28 mouse cellular contexts compared by ENCODE assay signal in genomic region chrX:23422746-23423145, GRCm38 (mm10). TPM values are rescaled to one million over a fixed set of nuclear protein-coding genes. Genes with fewer than 3 reads are reported as not detected.
DNase-seq lines count a peak whose midpoint lies in the region; ATAC-seq lines count a peak whose summit lies in the region.
"Had no signal": no experiment of that assay in that cellular context is flagged by ENCODE, and none has a peak within 500 bp of the region (broad histone marks: within the 10 kb centered on the region; RNA-seq: fewer than 3 reads in every experiment).

No protein-coding gene starts in this region.

- no peaks in the 10 kb centered on the region for H3K36me3 ChIP-seq in forebrain, embryonic 13.5 days (ENCODE audit: poor library complexity, severe bottlenecking)
- no peaks in the 10 kb centered on the region for H3K36me3 ChIP-seq in forebrain, embryonic 12.5 days (replicated peaks)
- H3K36me3 ChIP-seq in midbrain, embryonic 13.5 days, result no peaks in the 10 kb centered on the region
- no peaks in the 10 kb centered on the region for H3K36me3 ChIP-seq in midbrain, embryonic 10.5 days
- H3K36me3 ChIP-seq in kidney, embryonic 16.5 days (ENCODE audit: insufficient read depth, low read length), result no peaks in the 10 kb centered on the region
- H3K36me3 ChIP-seq: intestine, embryonic 15.5 days; limb, embryonic 10.5 days; limb, embryonic 15.5 days; liver, embryonic 13.5 days had no signal

- DNase-seq in midbrain, embryonic 10.5 days (ENCODE audit: low spot score), result no peak
- peak; percentile 18 for DNase-seq in forelimb bud, embryonic 11.5 days (ENCODE audit: low read depth, low spot score)
- peak; percentile 1 for DNase-seq in telencephalon, adult 2 months (ENCODE audit: low read depth, low spot score)
- no peak for DNase-seq in cerebellum, adult 9-11 months
- DNase-seq: adrenal gland, postnatal 14 days; cerebellum, adult 2 months; cerebellum, postnatal 25 days; gastrocnemius, postnatal 10 days; kidney, adult 2 months; kidney, postnatal 4 days; layer of hippocampus, postnatal 36 days; liver, embryonic 13.5 days; lung, adult 18-20 months; right cerebral cortex, adult 18-20 months; thymus, postnatal 4 days had no signal

- H3K9ac ChIP-seq in forebrain, embryonic 13.5 days, result no peak overlapping the region
- H3K9ac ChIP-seq in forebrain, embryonic 12.5 days, result no peak overlapping the region
- H3K9ac ChIP-seq in midbrain, embryonic 13.5 days (replicated peaks), result no peak overlapping the region
- no peak overlapping the region for H3K9ac ChIP-seq in kidney, embryonic 16.5 days (replicated peaks; ENCODE audit: low read length)
- H3K9ac ChIP-seq: intestine, embryonic 15.5 days; limb, embryonic 15.5 days; liver, embryonic 13.5 days had no signal

- H3K9me3 ChIP-seq in forebrain, embryonic 13.5 days (replicated peaks), result no peaks in the 10 kb centered on the region
- H3K9me3 ChIP-seq in forebrain, embryonic 12.5 days, result no peaks in the 10 kb centered on the region
- no peaks in the 10 kb centered on the region for H3K9me3 ChIP-seq in midbrain, embryonic 13.5 days
- no peaks in the 10 kb centered on the region for H3K9me3 ChIP-seq in midbrain, embryonic 10.5 days (replicated peaks)
- H3K9me3 ChIP-seq in kidney, embryonic 16.5 days (ENCODE audit: low read length), result no peaks in the 10 kb centered on the region
- H3K9me3 ChIP-seq: intestine, embryonic 15.5 days; limb, embryonic 10.5 days; limb, embryonic 15.5 days; liver, embryonic 13.5 days had no signal

- 0 out of 2 replicates have a peak, but pooled peaks have one; percentile 45 for ATAC-seq in forebrain, embryonic 13.5 days
- no peak for ATAC-seq in forebrain, embryonic 12.5 days (ENCODE audit: low FRiP score)
- peak; percentile 68; the same call in 1 of the 2 replicates for ATAC-seq in midbrain, embryonic 13.5 days
- no peak for ATAC-seq in kidney, embryonic 16.5 days (ENCODE audit: low FRiP score, low TSS enrichment)
- ATAC-seq: hindbrain, embryonic 16.5 days; intestine, embryonic 15.5 days; lung, postnatal 0 days; Patski had no signal

- WGBS in forebrain, embryonic 13.5 days, result 71% methylated on average over 1 of the region's 1 CpGs
- 81% methylated on average over 1 of the region's 1 CpGs for WGBS in forebrain, embryonic 12.5 days
- 70% methylated on average over 1 of the region's 1 CpGs for WGBS in midbrain, embryonic 13.5 days
- 79% methylated on average over 1 of the region's 1 CpGs for WGBS in midbrain, embryonic 10.5 days
- 38% methylated on average over 1 of the region's 1 CpGs for WGBS in kidney, embryonic 16.5 days

- H3K4me3 ChIP-seq in forebrain, embryonic 13.5 days, result no peak overlapping the region
- H3K4me3 ChIP-seq in forebrain, embryonic 12.5 days (replicated peaks), result no peak overlapping the region
- no peak overlapping the region for H3K4me3 ChIP-seq in midbrain, embryonic 13.5 days (replicated peaks)
- H3K4me3 ChIP-seq in midbrain, embryonic 10.5 days, result no peak overlapping the region
- no peak overlapping the region for H3K4me3 ChIP-seq in kidney, embryonic 16.5 days (ENCODE audit: low read length)
- H3K4me3 ChIP-seq: intestine, embryonic 15.5 days; limb, embryonic 10.5 days; limb, embryonic 15.5 days; liver, embryonic 13.5 days had no signal

- no peaks in the 10 kb centered on the region for H3K4me1 ChIP-seq in forebrain, embryonic 13.5 days
- H3K4me1 ChIP-seq in forebrain, embryonic 12.5 days, result no peaks in the 10 kb centered on the region
- H3K4me1 ChIP-seq in midbrain, embryonic 13.5 days (replicated peaks), result no peaks in the 10 kb centered on the region
- no peaks in the 10 kb centered on the region for H3K4me1 ChIP-seq in midbrain, embryonic 10.5 days
- H3K4me1 ChIP-seq in kidney, embryonic 16.5 days (ENCODE audit: insufficient read depth, low read length), result no peaks in the 10 kb centered on the region
- H3K4me1 ChIP-seq: intestine, embryonic 15.5 days; limb, embryonic 10.5 days; limb, embryonic 15.5 days; liver, embryonic 13.5 days had no signal

- no peak overlapping the region for H3K27ac ChIP-seq in forebrain, embryonic 13.5 days
- H3K27ac ChIP-seq in forebrain, embryonic 12.5 days, result no peak overlapping the region
- H3K27ac ChIP-seq in midbrain, embryonic 13.5 days, result no peak overlapping the region
- no peak overlapping the region for H3K27ac ChIP-seq in midbrain, embryonic 10.5 days (replicated peaks)
- no peak overlapping the region for H3K27ac ChIP-seq in kidney, embryonic 16.5 days (ENCODE audit: low read length)
- H3K27ac ChIP-seq: intestine, embryonic 15.5 days; kidney, postnatal 0 days; limb, embryonic 10.5 days; limb, embryonic 15.5 days; liver, embryonic 13.5 days; macrophage; stomach, postnatal 0 days had no signal

- no peaks in the 10 kb centered on the region for H3K27me3 ChIP-seq in forebrain, embryonic 13.5 days
- H3K27me3 ChIP-seq in forebrain, embryonic 12.5 days, result no peaks in the 10 kb centered on the region
- H3K27me3 ChIP-seq in midbrain, embryonic 13.5 days, result no peaks in the 10 kb centered on the region
- no peaks in the 10 kb centered on the region for H3K27me3 ChIP-seq in midbrain, embryonic 10.5 days (ENCODE audit: low read depth, poor library complexity, severe bottlenecking)
- no peaks in the 10 kb centered on the region for H3K27me3 ChIP-seq in kidney, embryonic 16.5 days (ENCODE audit: insufficient read depth, low read length)
- H3K27me3 ChIP-seq: intestine, embryonic 15.5 days; limb, embryonic 15.5 days; liver, embryonic 13.5 days had no signal

- H3K4me2 ChIP-seq in forebrain, embryonic 13.5 days, result no peak overlapping the region
- no peak overlapping the region for H3K4me2 ChIP-seq in forebrain, embryonic 12.5 days
- H3K4me2 ChIP-seq in midbrain, embryonic 13.5 days (replicated peaks), result no peak overlapping the region
- no peak overlapping the region for H3K4me2 ChIP-seq in kidney, embryonic 16.5 days (replicated peaks; ENCODE audit: low read depth, low read length)
- H3K4me2 ChIP-seq: intestine, embryonic 15.5 days; limb, embryonic 15.5 days; liver, embryonic 13.5 days had no signal

RNA-seq across cellular contexts. Expression of gene Klhl13, which starts 57.9 kb away (rescaled TPM):
- polyA plus RNA-seq in forebrain, embryonic 13.5 days (2015; fragmentation: Nextera tagmentation; extraction: Ambion mirVana), result 81.9 and 84.2 TPM in 2 replicates
- 78.0 and 88.2 TPM in 2 replicates for polyA plus RNA-seq in forebrain, embryonic 12.5 days (2016; fragmentation: Nextera tagmentation; extraction: Ambion mirVana)
- polyA plus RNA-seq in midbrain, embryonic 13.5 days (2015; fragmentation: Nextera tagmentation; extraction: Ambion mirVana), result 150 and 157 TPM in 2 replicates
- 48.5 and 64.3 TPM in 2 replicates for polyA plus RNA-seq in midbrain, embryonic 10.5 days (2016; fragmentation: Nextera tagmentation; extraction: Ambion mirVana)
- polyA plus RNA-seq in kidney, embryonic 16.5 days (2015; fragmentation: Nextera tagmentation; extraction: Ambion mirVana), result 46.0 and 47.8 TPM in 2 replicates
- polyA plus RNA-seq: macrophage, Patski had no signal

Comparison
In these comparisons a context has a peak if more than half of its experiments do, and no peak if none do; other contexts are left out.
1. ATAC-seq: peak in forebrain, embryonic 13.5 days (single experiment) and midbrain, embryonic 13.5 days (single experiment); none in forebrain, embryonic 12.5 days (single experiment) and kidney, embryonic 16.5 days (single experiment).
2. DNase-seq: peak in forelimb bud, embryonic 11.5 days (single experiment) and telencephalon, adult 2 months (single experiment); none in midbrain, embryonic 10.5 days (single experiment) and cerebellum, adult 9-11 months (single experiment).